9 mouse cellular contexts compared by ENCODE assay signal in genomic region chr12:118457493-118458408, GRCm38 (mm10).
A peak's percentile ranks its signal among the peaks of the same experiment; 100 is the strongest.
DNase-seq lines count a peak whose midpoint lies in the region; ATAC-seq and TF ChIP-seq lines count a peak whose summit lies in the region.
"Had no signal": no experiment of that assay in that cellular context is flagged by ENCODE, and none has a peak within 500 bp of the region (broad histone marks: within the 10 kb centered on the region; RNA-seq: fewer than 3 reads in every experiment).

No protein-coding gene starts in this region.

- H3K4me3 ChIP-seq in hindbrain, postnatal 0 days (ENCODE audit: low read length), result peak overlapping the region; percentile 26

- CTCF ChIA-PET in Patski (lab: Charles Lee), result interaction anchor here (1.2 to 1.8 kb wide), 2 partner anchors 17 to 398 kb away, joined by 5 read pairs; no protein-coding TSS in a partner anchor

- no peaks in the 10 kb centered on the region for H3K36me3 ChIP-seq in hindbrain, postnatal 0 days (ENCODE audit: insufficient read depth, low read length)

- H3K9me3 ChIP-seq in hindbrain, postnatal 0 days (ENCODE audit: low read length), result no peaks in the 10 kb centered on the region

- WGBS in hindbrain, postnatal 0 days, result 10% methylated on average over 36 of the region's 36 CpGs

- POLR2A ChIA-PET in Patski (lab: Charles Lee), result interaction anchor here (0.5 kb wide), 1 partner anchor 218 kb away, joined by 4 read pairs; no protein-coding TSS in a partner anchor

- peaks cover 30% of the 10 kb centered on the region for H3K27me3 ChIP-seq in Patski
- H3K27me3 ChIP-seq in hindbrain, postnatal 0 days (ENCODE audit: insufficient read depth, low read length), result peaks cover 20% of the 10 kb centered on the region

- no peaks in the 10 kb centered on the region for H3K4me1 ChIP-seq in hindbrain, postnatal 0 days (ENCODE audit: insufficient read depth, low read length)

- H3K27ac ChIP-seq in hindbrain, postnatal 0 days, result no peak overlapping the region
- H3K27ac ChIP-seq: macrophage had no signal

- peak overlapping the region; percentile 51 for H3K4me2 ChIP-seq in hindbrain, postnatal 0 days (ENCODE audit: low read depth, low read length)

- in situ Hi-C loops in Patski (cut with MboI; ENCODE audit: low pct_unique_long_range_greater_than_20kb), result loop anchor here (5.0 to 10.0 kb wide), 2 partner anchors 395 to 633 kb away; no protein-coding TSS in a partner anchor

- peak; percentile 87 for TF ChIP-seq CTCF in Patski (IDR thresholded peaks at IDR 0.05)
- TF ChIP-seq CTCF in hindbrain, postnatal 0 days (IDR thresholded peaks at IDR 0.05; ENCODE audit: low read depth), result peak; percentile 85

- no peak for DNase-seq in Patski (ENCODE audit: low read depth, low spot score)
- DNase-seq in cerebellum, adult 18-20 months, result peak; percentile 55 to 60
- peak; percentile 82 for DNase-seq in forelimb bud, embryonic 11.5 days (ENCODE audit: low read depth, low spot score)
- DNase-seq in hindbrain, postnatal 0 days (ENCODE audit: low spot score), result peak; percentile 91
- DNase-seq in left cerebral cortex, adult 18-20 months (ENCODE audit: low spot score in 2 of 2), result peak; percentile 72 to 76
- peak; percentile 60 to 75 for DNase-seq in lung, postnatal 4 days
- peak; percentile 65 for DNase-seq in right cerebral cortex, postnatal 25 days
- no peak for DNase-seq in MN1 (ENCODE audit: low spot score)

- no peak for ATAC-seq in Patski
- peak; percentile 90 for ATAC-seq in hindbrain, postnatal 0 days

- H3K9ac ChIP-seq in hindbrain, postnatal 0 days (replicated peaks; ENCODE audit: low read length), result no peak overlapping the region

Comparison
In these comparisons a context has a peak if more than half of its experiments do, and no peak if none do; other contexts are left out.
1. DNase-seq: peak in cerebellum, adult 18-20 months (2 of 2), forelimb bud, embryonic 11.5 days (single experiment), hindbrain, postnatal 0 days (single experiment), left cerebral cortex, adult 18-20 months (2 of 2), lung, postnatal 4 days (2 of 2) and right cerebral cortex, postnatal 25 days (single experiment); none in Patski (single experiment) and MN1 (single experiment).